Mouse (Mus musculus) liver, embryonic 11.5 days (tissue): ENCODE measurements around the gene Eif2d. TPM values are rescaled to one million over a fixed set of nuclear protein-coding genes. Genes with fewer than 3 reads are reported as not detected.

Source experiments
- ATAC-seq: fragments of 200-750 bp; cut with Nextera tagmentation; replicated peaks from 2 replicates; pipeline ENCODE4 v1.8.0; 2017; ENCODE audit warnings: moderate number of reproducible peaks, mild to moderate bottlenecking, moderate TSS enrichment, moderate library complexity; ENCODE audit not compliant: low FRiP score
- DNase-seq: peaks from one replicate; pipeline ENCODE4 v3.0.0-alpha.2; 2017; ENCODE audit warnings: low spot score
- H3K27ac ChIP-seq: fragments of 300-500 bp; sonication (generic); 2 replicates; pipeline ENCODE4 v1.5.1; 2014; ENCODE audit warnings: mild to moderate bottlenecking, low read depth, low read length, control low read depth
- H3K27me3 ChIP-seq: fragments of 300-500 bp; sonication (generic); replicated peaks from 2 replicates; pipeline ENCODE4 v1.6.1; 2014; ENCODE audit warnings: low read length, mixed read lengths; ENCODE audit not compliant: control insufficient read depth, insufficient read depth
- H3K36me3 ChIP-seq: fragments of 300-500 bp; sonication (generic); 2 replicates; pipeline ENCODE4 v1.6.1; 2014; ENCODE audit warnings: mild to moderate bottlenecking, low read length, moderate library complexity, mixed read lengths; ENCODE audit not compliant: control insufficient read depth, insufficient read depth
- H3K4me1 ChIP-seq: fragments of 300-500 bp; sonication (generic); replicated peaks from 2 replicates; pipeline ENCODE4 v1.6.1; 2014; ENCODE audit warnings: low read length, mixed read lengths; ENCODE audit not compliant: control insufficient read depth, insufficient read depth
- H3K4me2 ChIP-seq: fragments of 300-500 bp; sonication (generic); 2 replicates; pipeline ENCODE4 v1.6.1; 2014; ENCODE audit warnings: mild to moderate bottlenecking, control low read depth, moderate library complexity
- H3K4me3 ChIP-seq: fragments of 300-500 bp; sonication (generic); 2 replicates; pipeline ENCODE4 v1.5.1; 2014; ENCODE audit warnings: low read depth, low read length, control low read depth
- H3K9ac ChIP-seq: fragments of 300-500 bp; sonication (generic); 2 replicates; pipeline ENCODE4 v1.6.1; 2014; ENCODE audit warnings: low read depth, low read length, control low read depth
- H3K9me3 ChIP-seq: fragments of 300-500 bp; sonication (generic); 2 replicates; pipeline ENCODE4 v1.6.1; 2016; ENCODE audit warnings: low read length, inconsistent platforms, mixed read lengths; ENCODE audit not compliant: control insufficient read depth
- WGBS: fragments of 180-500 bp; shearing (Covaris S2); extraction: QIAGEN DNeasy Blood & Tissue Kit; methylation state at CpG from one replicate; pipeline ENCODE4 v1.1.7; 2014; 5-methylcytosine and 5-hydroxymethylcytosine counted together
- polyA plus RNA-seq: library from polyadenylated mRNA; unstranded; fragments of >200 nt; fragmentation: Nextera tagmentation; extraction: Ambion mirVana; gene quantifications from 2 replicates; pipeline ENCODE4 v1.2.1, GENCODE M21; 2014

Eif2d gene
- polyA plus RNA-seq, 1 experiment from 2014 or later, result 61.4 TPM

GRCm38 (mm10) chr1:131175819-131176218, 22.8 kb downstream of the Eif2d start:
- DNase-seq, result no peak
- no peaks in the 10 kb centered on the region for H3K9me3 ChIP-seq
- no peak overlapping the region for H3K27ac ChIP-seq
- no peak for ATAC-seq
- no peaks in the 10 kb centered on the region for H3K4me1 ChIP-seq
- H3K4me3 ChIP-seq, result no peak overlapping the region
- no peak overlapping the region for H3K9ac ChIP-seq
- 90% methylated on average over 8 of the region's 8 CpGs for WGBS
- no peaks in the 10 kb centered on the region for H3K27me3 ChIP-seq
- H3K36me3 ChIP-seq, result peaks cover 35% of the 10 kb centered on the region
- no peak overlapping the region for H3K4me2 ChIP-seq

GRCm38 (mm10) chr1:131177249-131177648, 24.3 kb downstream of the Eif2d start:
- Histone ChIP-seq H3K27me3 (no peaks in the 10 kb centered on the region), H3K4me1 (no peaks in the 10 kb centered on the region), H3K27ac (no peak overlapping the region), H3K4me2 (no peak overlapping the region), H3K36me3 (peaks cover 23% of the 10 kb centered on the region; the same call in 1 of the 2 replicates), H3K9me3 (no peaks in the 10 kb centered on the region), H3K4me3 (no peak overlapping the region), H3K9ac (no peak overlapping the region)
- WGBS, result 85% methylated on average over 4 of the region's 4 CpGs
- ATAC-seq, result no peak
- DNase-seq, result no peak

- ATAC-seq (no peak), DNase-seq (no peak)
- no peaks in the 10 kb centered on the region for H3K27me3 ChIP-seq
- no peak overlapping the region for H3K4me3 ChIP-seq
- no peak overlapping the region for H3K27ac ChIP-seq
- 79% methylated on average over 5 of the region's 5 CpGs for WGBS
- no peak overlapping the region for H3K9ac ChIP-seq
- H3K4me1 ChIP-seq, result no peaks in the 10 kb centered on the region
- H3K36me3 ChIP-seq, result peaks cover 18% of the 10 kb centered on the region; the same call in 1 of the 2 replicates
- no peaks in the 10 kb centered on the region for H3K9me3 ChIP-seq
- no peak overlapping the region for H3K4me2 ChIP-seq
These were observed 25.1 kb downstream of the Eif2d start for GRCm38 (mm10) chr1:131178083-131178482.

- DNase-seq, result no peak
- Histone ChIP-seq H3K9me3 (no peaks in the 10 kb centered on the region), H3K27ac (no peak overlapping the region), H3K4me2 (no peak overlapping the region), H3K4me3 (no peak overlapping the region), H3K36me3 (peaks cover 12% of the 10 kb centered on the region; the same call in 1 of the 2 replicates), H3K4me1 (no peaks in the 10 kb centered on the region), H3K27me3 (no peaks in the 10 kb centered on the region), H3K9ac (no peak overlapping the region)
- 92% methylated on average over 7 of the region's 7 CpGs for WGBS
- no peak for ATAC-seq
These were observed 27.4 kb downstream of the Eif2d start for GRCm38 (mm10) chr1:131180386-131180785.

- H3K4me2 ChIP-seq, result no peak overlapping the region
- DNase-seq (peak; percentile 67), ATAC-seq (0 out of 2 replicates have a peak, but pooled peaks have one; percentile 40)
- H3K27me3 ChIP-seq, result no peaks in the 10 kb centered on the region
- H3K4me3 ChIP-seq, result no peak overlapping the region
- 62% methylated on average over 9 of the region's 9 CpGs for WGBS
- no peak overlapping the region for H3K27ac ChIP-seq
- no peaks in the 10 kb centered on the region for H3K4me1 ChIP-seq
- H3K9ac ChIP-seq, result no peak overlapping the region
- H3K36me3 ChIP-seq, result peaks cover 2% of the 10 kb centered on the region; the same call in 1 of the 2 replicates
- H3K9me3 ChIP-seq, result no peaks in the 10 kb centered on the region
These were observed 28.9 kb downstream of the Eif2d start for GRCm38 (mm10) chr1:131181642-131182527.

- Histone ChIP-seq H3K4me3 (no peak overlapping the region), H3K27me3 (no peaks in the 10 kb centered on the region), H3K9me3 (no peaks in the 10 kb centered on the region), H3K36me3 (no peaks in the 10 kb centered on the region), H3K27ac (no peak overlapping the region), H3K4me2 (no peak overlapping the region), H3K9ac (no peak overlapping the region), H3K4me1 (no peaks in the 10 kb centered on the region)
- DNase-seq (no peak), ATAC-seq (no peak)
- 71% methylated on average over 7 of the region's 7 CpGs for WGBS
These were observed 30.2 kb downstream of the Eif2d start for GRCm38 (mm10) chr1:131183201-131183600.

- ATAC-seq, result no peak
- H3K27me3 ChIP-seq, result no peaks in the 10 kb centered on the region
- H3K27ac ChIP-seq, result no peak overlapping the region
- no peak overlapping the region for H3K4me3 ChIP-seq
- DNase-seq, result no peak
- 70% methylated on average over 9 of the region's 9 CpGs for WGBS
- H3K36me3 ChIP-seq, result no peaks in the 10 kb centered on the region
- no peak overlapping the region for H3K4me2 ChIP-seq
- no peaks in the 10 kb centered on the region for H3K9me3 ChIP-seq
- H3K9ac ChIP-seq, result no peak overlapping the region
- no peaks in the 10 kb centered on the region for H3K4me1 ChIP-seq
These were observed 31.4 kb downstream of the Eif2d start for GRCm38 (mm10) chr1:131184253-131184955.

- H3K36me3 ChIP-seq, result no peaks in the 10 kb centered on the region
- no peak overlapping the region for H3K4me2 ChIP-seq
- no peak for ATAC-seq
- H3K27ac ChIP-seq, result no peak overlapping the region
- H3K27me3 ChIP-seq, result no peaks in the 10 kb centered on the region
- no peak for DNase-seq
- no peak overlapping the region for H3K4me3 ChIP-seq
- 63% methylated on average over 8 of the region's 8 CpGs for WGBS
- no peak overlapping the region for H3K9ac ChIP-seq
- H3K9me3 ChIP-seq, result no peaks in the 10 kb centered on the region
- H3K4me1 ChIP-seq, result no peaks in the 10 kb centered on the region
These were observed 32.1 kb downstream of the Eif2d start for GRCm38 (mm10) chr1:131184956-131185660.
